Mouse (Mus musculus) thymus, adult 2 months (tissue): ENCODE results near the gene Knstrn. TPM values are rescaled to one million over a fixed set of nuclear protein-coding genes. Genes with fewer than 3 reads are reported as not detected.

Experiments
- DNase-seq: peaks from one replicate; pipeline ENCODE4 v3.0.0; 2021
- H3K27ac ChIP-seq: fragments of 200-500 bp; 2 replicates; pipeline ENCODE4 v1.5.1; 2012; ENCODE audit warnings: low read length, control low read depth; ENCODE audit not compliant: control insufficient read depth, insufficient read depth
- H3K27me3 ChIP-seq: fragments of 200-500 bp; 2 replicates; pipeline ENCODE4 v1.6.1; 2012; ENCODE audit warnings: mild to moderate bottlenecking, low read length, moderate library complexity, mixed read lengths; ENCODE audit not compliant: control insufficient read depth, insufficient read depth
- H3K36me3 ChIP-seq: fragments of 200-500 bp; 2 replicates; pipeline ENCODE4 v1.6.1; 2012; ENCODE audit warnings: mild to moderate bottlenecking, low read length, moderate library complexity; ENCODE audit not compliant: control insufficient read depth, insufficient read depth
- H3K4me1 ChIP-seq: fragments of 200-500 bp; replicated peaks from 2 replicates; pipeline ENCODE4 v1.6.1; 2012; ENCODE audit warnings: low read length; ENCODE audit not compliant: control insufficient read depth, insufficient read depth
- H3K4me3 ChIP-seq: fragments of 200-500 bp; 2 replicates; pipeline ENCODE4 v1.5.1; 2012; ENCODE audit warnings: mild to moderate bottlenecking, low read length, control low read depth, moderate library complexity; ENCODE audit not compliant: control insufficient read depth, insufficient read depth
- CTCF ChIP-seq: fragments of 200-500 bp; IDR thresholded peaks from 2 replicates; pipeline ENCODE4 v1.5.1; 2012; ENCODE audit warnings: mild to moderate bottlenecking, control low read depth, low read length, moderate library complexity, borderline replicate concordance; ENCODE audit not compliant: control insufficient read depth, poor library complexity, insufficient read depth; ENCODE audit errors: extremely low read depth
- POLR2A ChIP-seq: fragments of 200-500 bp; IDR thresholded peaks from 2 replicates; pipeline ENCODE4 v1.6.1; 2012; ENCODE audit warnings: mild to moderate bottlenecking, low read length, control low read depth, moderate library complexity; ENCODE audit not compliant: control insufficient read depth, poor library complexity, insufficient read depth; ENCODE audit errors: extremely low read depth
- WGBS: fragments of 180-500 bp; shearing (Covaris S2); methylation state at CpG from one replicate; pipeline ENCODE4 v1.1.7; 2018; 5-methylcytosine and 5-hydroxymethylcytosine counted together
- polyA plus RNA-seq: library from polyadenylated mRNA; depleted of rRNA; stranded (reverse); fragments of >200 nt; gene quantifications from 2 replicates; pipeline ENCODE4 v1.2.3, GENCODE M21; 2012

Knstrn gene
- polyA plus RNA-seq, 1 experiment: 19.4 TPM

GRCm38 (mm10) chr2:118824396-118824795 is 10.6 kb downstream of the Knstrn start:
- no peak for DNase-seq
- H3K27me3 ChIP-seq: no peaks in the 10 kb centered on the region
- TF ChIP-seq CTCF (no peak), POLR2A (no peak)
- H3K4me3 ChIP-seq: no peak overlapping the region
- WGBS: 96% methylated on average over 4 of the region's 4 CpGs
- H3K27ac ChIP-seq: no peak overlapping the region
- H3K4me1 ChIP-seq: no peaks in the 10 kb centered on the region
- peaks cover 45% of the 10 kb centered on the region for H3K36me3 ChIP-seq

GRCm38 (mm10) chr2:118829096-118829495 is 15.3 kb downstream of the Knstrn start:
- H3K4me1 ChIP-seq: no peaks in the 10 kb centered on the region
- WGBS: 96% methylated on average over 5 of the region's 5 CpGs
- no peaks in the 10 kb centered on the region for H3K27me3 ChIP-seq
- peaks cover 54% of the 10 kb centered on the region for H3K36me3 ChIP-seq
- H3K27ac ChIP-seq: no peak overlapping the region
- DNase-seq: no peak
- TF ChIP-seq CTCF: no peak
- no peak for TF ChIP-seq POLR2A
- H3K4me3 ChIP-seq: no peak overlapping the region

- H3K27ac ChIP-seq: no peak overlapping the region
- no peaks in the 10 kb centered on the region for H3K4me1 ChIP-seq
- DNase-seq: no peak
- H3K27me3 ChIP-seq: no peaks in the 10 kb centered on the region
- H3K36me3 ChIP-seq: peaks cover 37% of the 10 kb centered on the region
- 92% methylated on average over 6 of the region's 6 CpGs for WGBS
- TF ChIP-seq POLR2A (no peak), CTCF (no peak)
- no peak overlapping the region for H3K4me3 ChIP-seq
Measured at GRCm38 (mm10) chr2:118834061-118834460, 20.3 kb downstream of the Knstrn start.

DNA sequence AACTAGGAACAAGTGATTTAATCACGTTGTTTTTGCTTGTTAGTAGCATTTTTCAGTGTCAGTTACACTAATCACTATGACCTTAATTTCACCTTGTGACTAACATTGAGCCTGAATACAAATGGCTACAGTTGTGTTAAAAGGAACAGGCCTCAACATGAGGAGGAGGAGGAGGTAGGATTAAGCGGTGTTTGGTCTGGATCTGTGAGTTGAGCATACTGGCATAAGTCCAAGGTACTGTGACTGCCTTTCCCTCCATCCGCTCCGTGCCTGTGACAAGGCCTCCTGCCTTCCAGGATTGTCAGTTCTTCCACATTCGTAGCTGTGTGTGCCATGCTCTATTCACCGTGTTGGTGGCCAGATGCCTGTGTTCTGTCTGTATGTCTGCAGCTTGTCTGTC is 21.3 kb downstream of the Knstrn start:
- 95% methylated on average over 6 of the region's 6 CpGs for WGBS
- H3K4me3 ChIP-seq: no peak overlapping the region
- TF ChIP-seq POLR2A (no peak), CTCF (no peak)
- peaks cover 30% of the 10 kb centered on the region for H3K36me3 ChIP-seq
- no peak overlapping the region for H3K27ac ChIP-seq
- no peaks in the 10 kb centered on the region for H3K27me3 ChIP-seq
- no peaks in the 10 kb centered on the region for H3K4me1 ChIP-seq
- no peak for DNase-seq

- Histone ChIP-seq H3K27me3 (no peaks in the 10 kb centered on the region), H3K36me3 (peaks cover 17% of the 10 kb centered on the region; the same call in 1 of the 2 replicates), H3K4me1 (no peaks in the 10 kb centered on the region), H3K4me3 (no peak overlapping the region), H3K27ac (no peak overlapping the region)
- no peak for DNase-seq
- 30% methylated on average over 5 of the region's 5 CpGs for WGBS
- TF ChIP-seq CTCF: no peak
- TF ChIP-seq POLR2A: no peak
Measured at GRCm38 (mm10) chr2:118838330-118838729, 24.5 kb downstream of the Knstrn start.

DNA sequence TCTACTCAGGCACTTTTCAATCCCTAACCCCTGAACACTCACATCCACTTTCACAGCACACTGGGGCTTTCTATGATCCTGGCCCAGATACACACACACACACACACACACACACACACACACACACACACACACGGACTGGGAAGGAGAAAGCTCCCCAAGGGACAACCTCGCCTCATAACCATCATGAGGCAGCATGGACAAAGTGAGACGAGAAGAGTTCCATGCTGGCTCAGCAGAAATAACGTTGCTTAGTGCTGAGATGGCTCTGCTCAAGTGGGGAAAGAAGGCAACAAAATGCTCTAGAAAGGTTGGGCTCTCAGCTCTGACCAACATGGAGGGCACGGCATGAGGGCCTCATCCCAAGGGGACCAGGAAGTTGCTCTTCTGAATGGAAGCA is 27.4 kb downstream of the Knstrn start:
- no peak for DNase-seq
- Histone ChIP-seq H3K4me1 (peaks cover 7% of the 10 kb centered on the region), H3K27me3 (no peaks in the 10 kb centered on the region), H3K4me3 (no peak overlapping the region), H3K36me3 (no peaks in the 10 kb centered on the region), H3K27ac (no peak overlapping the region)
- TF ChIP-seq CTCF: no peak
- TF ChIP-seq POLR2A: no peak
- WGBS: 84% methylated on average over 5 of the region's 5 CpGs

DNA sequence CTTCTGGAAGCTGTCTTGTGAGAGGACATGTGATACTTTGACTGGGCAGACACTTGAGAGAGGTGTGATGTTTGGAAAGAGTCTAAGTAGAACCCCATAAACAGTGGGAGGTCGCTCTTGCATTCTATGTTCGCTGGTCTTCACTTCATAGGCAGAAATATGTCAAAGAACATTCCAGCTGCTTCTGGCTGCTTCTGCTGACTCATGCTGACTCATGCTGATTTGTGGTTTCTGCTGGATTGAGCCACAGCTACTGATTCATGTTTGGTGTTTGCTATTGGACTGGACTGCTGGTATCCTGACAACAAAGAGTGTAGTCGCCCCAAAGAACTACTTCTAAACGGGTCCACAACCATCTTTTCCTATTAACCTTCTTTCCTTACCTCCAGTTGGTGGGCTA is 28.0 kb downstream of the Knstrn start:
- no peak for DNase-seq
- Histone ChIP-seq H3K4me3 (no peak overlapping the region), H3K27ac (no peak overlapping the region), H3K4me1 (peaks cover 10% of the 10 kb centered on the region), H3K27me3 (no peaks in the 10 kb centered on the region), H3K36me3 (no peaks in the 10 kb centered on the region)
- 77% methylated on average over 4 of the region's 4 CpGs for WGBS
- TF ChIP-seq POLR2A (no peak), CTCF (no peak)
